Mouse (Mus musculus): ENCODE measurements at regions not wholly inside any gene's neighbourhood (a gene's known extent, or its start where the extent isn't known, plus 50 kb on each side); places are given as distances from the start of the nearest gene placed in this dataset.

DNA sequence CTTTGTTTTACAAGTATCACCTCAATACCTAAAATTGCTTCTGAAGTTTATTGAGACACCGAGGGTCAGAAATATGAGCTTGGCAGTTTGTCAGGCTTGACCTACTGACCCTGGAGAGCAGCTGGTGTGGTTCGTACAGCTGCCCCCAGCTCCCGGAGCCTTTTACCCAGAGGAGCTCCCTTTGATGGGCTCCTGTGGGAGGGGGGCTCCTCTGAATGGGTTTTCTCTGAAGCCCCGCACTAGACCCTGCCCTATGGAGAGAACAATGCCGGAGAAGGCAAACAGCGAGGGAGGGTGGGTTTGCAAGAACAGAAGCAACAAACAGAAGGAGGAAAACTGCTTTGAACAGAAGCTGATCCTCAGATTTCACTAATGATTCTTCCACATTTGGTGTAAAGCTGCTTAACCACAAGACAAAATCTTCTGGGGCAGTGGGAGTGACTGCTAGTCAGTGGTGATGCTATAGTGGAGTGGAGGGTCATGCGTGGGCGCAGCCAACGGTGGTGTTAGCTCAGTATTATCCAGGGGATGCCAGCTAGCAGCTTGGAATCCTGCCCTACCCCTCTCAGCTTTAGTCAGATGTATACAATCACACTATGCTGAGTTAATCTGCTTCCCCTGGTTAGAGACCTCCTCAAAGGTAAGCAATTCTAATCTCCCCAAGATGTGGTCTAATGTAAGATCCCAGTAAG is 95.3 kb upstream of the Cxcr4 start:
- ATAC-seq (replicated peaks; ENCODE audit: poor library complexity, severe bottlenecking): no peak

- ATAC-seq (replicated peaks; ENCODE audit: poor library complexity, severe bottlenecking): no peak
Observed at GRCm38 (mm10) chr1:128685467-128686137, 93.5 kb upstream of the Cxcr4 start.

DNA sequence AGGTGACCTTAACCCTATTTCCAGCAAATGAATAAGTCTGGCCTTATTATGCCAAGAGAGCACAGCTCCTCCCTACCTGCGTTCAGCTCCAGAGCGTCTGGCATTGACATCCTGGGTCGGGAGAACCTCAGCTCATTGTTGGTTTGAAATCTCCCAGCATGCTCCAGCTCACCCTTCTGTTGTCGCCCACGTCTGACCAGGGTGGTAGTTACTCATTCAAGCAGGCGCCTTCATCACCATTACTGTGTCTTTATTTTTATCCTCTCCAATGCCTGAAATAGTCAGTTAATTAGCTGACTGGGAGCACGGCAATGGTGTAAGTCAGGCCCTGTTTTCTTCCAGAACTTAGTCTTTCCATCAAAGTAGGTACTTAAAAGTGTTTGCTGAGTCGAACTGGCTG is 90.8 kb upstream of the Cxcr4 start:
- ATAC-seq (replicated peaks; ENCODE audit: poor library complexity, severe bottlenecking): no peak

DNA sequence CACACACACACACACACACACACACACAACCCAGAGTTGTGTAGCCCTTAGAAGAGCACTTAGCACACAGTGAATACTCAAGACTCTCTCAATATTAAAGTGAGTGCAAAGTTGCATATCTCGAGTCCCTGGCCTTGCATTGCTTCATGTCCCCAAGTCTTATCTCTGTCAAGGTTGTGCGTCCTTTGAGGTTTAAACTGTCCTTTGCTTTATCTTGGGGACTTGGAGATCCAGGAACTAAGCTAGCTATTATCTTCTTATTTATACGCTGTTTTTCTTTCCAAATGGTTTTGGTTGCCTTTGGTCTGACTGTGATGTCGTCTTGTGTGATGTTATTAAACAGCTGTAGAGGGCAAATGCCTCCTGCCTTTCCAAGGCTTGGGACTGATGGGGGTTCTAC is 89.2 kb upstream of the Cxcr4 start:
- ATAC-seq (replicated peaks; ENCODE audit: poor library complexity, severe bottlenecking): 0 out of 2 replicates have a peak, but pooled peaks have one; percentile 19

GRCm38 (mm10) chr1:128680538-128680937 is 88.4 kb upstream of the Cxcr4 start:
- no peak for ATAC-seq (replicated peaks; ENCODE audit: poor library complexity, severe bottlenecking)

DNA sequence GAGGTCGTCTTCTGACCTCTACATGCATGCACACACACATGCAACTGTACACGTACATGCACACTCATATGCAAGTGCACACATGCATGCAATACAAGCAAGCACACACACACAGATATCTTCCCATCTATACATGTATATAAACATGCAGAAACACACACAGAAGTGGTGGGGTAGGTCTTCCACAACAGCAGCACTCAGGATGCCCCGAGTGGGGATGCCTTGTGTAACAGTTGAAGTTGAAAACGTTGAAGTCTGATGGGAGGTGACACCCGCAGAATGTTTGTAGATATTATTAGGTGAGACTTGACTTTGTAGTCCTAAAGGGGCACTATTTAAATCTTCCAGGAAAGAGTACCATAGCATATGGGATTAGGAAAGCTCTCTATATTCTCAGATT is 87.9 kb upstream of the Cxcr4 start:
- ATAC-seq (replicated peaks; ENCODE audit: poor library complexity, severe bottlenecking): no peak

DNA sequence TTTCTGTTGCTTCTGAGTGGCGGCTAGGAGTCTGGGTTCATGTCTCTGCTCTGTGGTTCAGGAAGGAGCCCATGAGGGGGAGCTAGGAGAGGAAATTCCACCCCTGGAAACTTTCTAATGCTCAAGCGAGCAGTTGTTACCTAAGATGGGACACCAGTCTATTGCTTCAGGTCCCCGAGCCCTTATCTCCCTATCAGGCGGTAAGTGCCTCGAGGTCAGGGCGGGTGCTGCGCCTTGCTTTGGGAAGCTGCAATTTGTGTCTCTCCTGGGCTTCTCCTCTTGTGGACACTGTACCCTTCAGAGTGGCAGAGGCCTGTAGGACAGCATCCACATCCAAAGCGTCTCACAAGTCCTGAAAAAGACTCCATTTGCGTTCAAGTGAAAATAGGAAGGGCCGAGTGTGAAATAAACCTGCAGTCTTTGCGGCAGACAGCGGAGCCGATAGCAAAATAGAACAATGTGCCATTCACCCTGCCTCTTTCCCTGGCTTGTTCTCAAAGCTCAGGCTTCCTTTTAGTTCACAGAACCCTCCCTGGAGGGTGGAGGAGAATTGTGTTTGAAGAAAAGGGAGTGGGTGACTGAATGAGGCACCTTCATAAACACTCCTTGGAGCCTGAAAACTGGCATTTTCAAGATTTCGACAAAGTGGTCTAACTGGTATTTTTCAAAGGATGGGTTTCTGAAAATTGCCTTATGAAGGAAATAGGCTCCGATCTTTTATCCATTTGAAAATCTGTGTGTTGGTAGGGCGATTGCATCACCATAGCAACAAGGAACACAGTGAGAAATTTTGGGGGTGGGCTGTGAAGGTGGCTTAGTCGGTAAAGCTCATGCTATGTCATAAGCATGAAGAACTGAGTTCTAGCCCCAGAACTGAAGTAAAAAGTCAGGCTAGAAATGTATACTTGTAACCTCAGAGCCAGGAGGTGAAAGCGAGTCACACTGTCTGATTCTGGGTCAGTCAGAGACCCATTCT is 87.2 kb upstream of the Cxcr4 start:
- peak; percentile 23; the same call in 1 of the 2 replicates for ATAC-seq (replicated peaks; ENCODE audit: poor library complexity, severe bottlenecking)

DNA sequence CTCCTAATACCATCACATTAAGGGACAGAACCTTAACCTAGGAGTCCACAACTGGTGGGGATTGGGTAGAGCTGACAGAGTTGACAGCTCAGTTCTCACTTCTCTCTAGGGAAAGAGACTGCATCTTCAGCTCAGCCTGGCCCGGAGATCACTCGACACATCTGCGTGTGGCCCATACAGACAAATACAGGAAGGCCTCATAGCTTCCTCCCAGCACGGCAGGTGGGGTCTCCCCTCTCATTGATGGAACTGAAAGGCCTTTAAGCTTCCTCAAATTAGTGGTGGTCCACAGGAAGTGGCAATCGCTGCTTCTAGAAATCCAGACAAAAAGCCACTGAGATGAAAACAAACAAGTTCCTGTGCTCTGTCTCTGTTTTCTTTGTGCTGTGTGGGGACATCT is 83.4 kb upstream of the Cxcr4 start:
- ATAC-seq (replicated peaks; ENCODE audit: poor library complexity, severe bottlenecking): peak; percentile 94

DNA sequence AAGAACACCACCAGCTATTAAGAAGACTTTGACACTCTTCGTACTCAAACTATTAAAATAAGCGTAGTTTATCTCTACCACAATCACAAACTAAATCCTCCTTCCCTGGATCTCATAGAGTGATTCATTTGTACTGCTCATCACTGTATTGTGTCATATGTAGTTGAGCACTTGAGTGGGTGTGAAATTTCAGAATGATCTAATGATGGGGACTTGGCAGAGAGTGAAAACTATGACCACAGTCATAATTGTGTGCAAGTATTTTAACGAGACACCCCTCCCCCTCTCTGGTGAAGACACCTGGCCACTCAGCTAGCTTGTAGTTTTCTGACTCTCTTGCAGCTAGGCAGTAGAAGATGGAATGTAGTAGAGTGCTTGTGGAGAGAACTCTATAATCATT is 80.2 kb upstream of the Cxcr4 start:
- ATAC-seq (replicated peaks; ENCODE audit: poor library complexity, severe bottlenecking): no peak

DNA sequence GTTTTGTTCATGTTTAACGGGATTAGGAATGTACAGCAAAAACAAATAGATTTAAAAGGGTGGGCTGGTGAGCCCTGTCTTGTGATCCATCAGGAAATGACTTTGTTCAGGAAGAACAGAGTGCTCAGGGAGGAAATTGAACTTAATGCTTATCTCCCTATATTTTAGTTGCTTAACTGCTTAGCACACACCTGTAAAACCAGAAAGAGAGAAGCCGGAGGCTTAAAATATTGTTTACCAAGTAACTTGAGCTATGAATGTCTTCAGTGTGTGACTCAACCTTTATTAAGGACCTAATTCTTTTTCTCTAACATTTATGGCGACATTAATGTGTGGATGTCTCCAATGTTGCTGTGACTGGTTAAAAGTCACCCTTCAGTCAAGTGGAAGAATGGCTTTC is 79.4 kb upstream of the Cxcr4 start:
- no peak for ATAC-seq (replicated peaks; ENCODE audit: poor library complexity, severe bottlenecking)

GRCm38 (mm10) chr1:128671016-128671415 is 78.9 kb upstream of the Cxcr4 start:
- ATAC-seq (replicated peaks; ENCODE audit: poor library complexity, severe bottlenecking): no peak

GRCm38 (mm10) chr1:128669241-128669666 is 77.2 kb upstream of the Cxcr4 start:
- ATAC-seq (replicated peaks; ENCODE audit: poor library complexity, severe bottlenecking): no peak

DNA sequence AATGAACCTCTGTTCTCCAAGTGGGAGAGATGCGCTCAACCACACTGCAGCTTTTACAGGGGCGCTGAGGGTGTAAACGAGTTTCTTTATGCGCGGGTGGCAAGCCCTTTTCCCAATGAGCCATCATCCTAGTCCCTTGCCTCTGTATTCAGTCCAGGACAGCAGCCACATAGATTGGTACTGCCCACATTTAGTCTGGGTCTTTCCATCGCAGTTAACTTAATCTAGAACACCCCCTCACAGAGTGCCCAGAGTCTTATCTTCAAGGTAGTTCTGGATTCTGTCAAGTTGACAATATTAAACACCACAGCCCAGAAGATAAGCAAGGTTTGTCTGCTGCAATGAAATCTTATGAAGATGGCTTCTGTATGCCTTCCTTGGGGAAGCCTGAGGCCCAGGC is 76.6 kb upstream of the Cxcr4 start:
- no peak for ATAC-seq (replicated peaks; ENCODE audit: poor library complexity, severe bottlenecking)

DNA sequence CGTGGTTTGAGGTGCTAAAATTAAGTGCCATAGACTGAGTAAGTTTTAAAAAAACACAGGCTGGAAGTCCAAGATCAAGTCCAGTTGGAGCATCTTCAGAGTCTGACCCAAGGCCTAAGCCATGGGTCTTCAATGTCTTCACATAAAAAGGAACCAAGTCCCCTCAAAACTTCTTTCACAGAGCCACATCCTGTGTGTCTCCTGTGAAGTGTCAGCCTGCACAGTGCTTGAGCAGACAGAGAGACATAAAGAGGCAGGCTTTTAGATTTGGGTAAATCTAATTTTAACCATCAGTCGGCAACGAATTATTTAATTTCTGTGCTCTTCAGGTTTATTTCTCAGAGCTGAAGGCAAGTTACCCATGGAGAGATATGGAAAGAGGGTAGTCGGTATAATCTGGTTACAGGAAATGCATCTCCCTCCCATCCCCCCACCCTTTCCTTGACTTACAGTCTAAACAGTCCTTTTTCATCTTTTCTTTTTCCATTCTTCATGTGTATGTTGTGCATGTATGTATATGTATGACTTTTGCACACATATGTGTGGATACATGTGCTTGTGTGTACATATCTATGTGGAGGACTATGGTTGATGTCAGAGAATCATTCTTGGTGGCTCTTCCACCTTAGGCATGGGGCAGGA is 75.1 kb upstream of the Cxcr4 start:
- no peak for ATAC-seq (replicated peaks; ENCODE audit: poor library complexity, severe bottlenecking)

- ATAC-seq (replicated peaks; ENCODE audit: poor library complexity, severe bottlenecking): no peak
Observed at GRCm38 (mm10) chr1:128663207-128663606, 71.1 kb upstream of the Cxcr4 start.

- ATAC-seq (replicated peaks; ENCODE audit: poor library complexity, severe bottlenecking): no peak
Observed at GRCm38 (mm10) chr1:128659857-128660256, 67.8 kb upstream of the Cxcr4 start.

GRCm38 (mm10) chr1:128658802-128659201 is 66.7 kb upstream of the Cxcr4 start:
- no peak for ATAC-seq (replicated peaks; ENCODE audit: poor library complexity, severe bottlenecking)

DNA sequence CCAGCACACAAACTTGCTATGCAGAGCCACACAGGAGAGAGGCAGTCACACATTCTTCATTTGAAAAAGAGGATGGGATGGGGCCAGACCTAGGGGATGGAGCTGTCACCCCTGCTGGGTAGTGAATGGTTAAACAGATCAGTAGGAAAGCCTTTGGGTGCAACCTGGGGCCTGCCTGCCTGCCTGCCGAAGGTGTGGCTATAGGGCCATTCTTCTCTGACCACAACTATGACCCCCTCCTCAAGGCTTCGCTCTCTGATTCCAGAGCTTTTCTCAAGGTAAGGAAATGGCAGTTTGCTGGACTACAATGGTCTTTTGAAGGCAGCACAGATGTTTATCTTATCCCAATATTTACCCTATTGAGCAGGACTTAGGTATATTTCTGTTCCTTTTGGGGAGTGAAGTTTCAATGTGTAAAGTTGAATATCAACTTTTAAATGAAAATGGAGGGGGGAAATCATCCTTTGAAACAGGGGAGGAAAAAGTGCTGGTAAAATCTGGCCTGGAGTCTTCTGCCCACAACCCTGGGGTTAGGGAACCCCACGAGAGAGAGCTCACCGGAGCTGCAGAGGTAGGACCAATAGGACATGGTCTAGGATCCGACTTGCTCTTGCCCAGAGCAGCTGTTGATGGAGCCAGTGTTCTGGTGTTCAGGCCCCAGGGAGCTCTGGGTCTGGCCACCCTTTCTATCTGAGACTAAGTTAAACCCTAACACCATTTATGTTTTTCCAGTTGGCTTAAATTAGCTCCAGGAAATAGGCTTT is 62.2 kb upstream of the Cxcr4 start:
- ATAC-seq (replicated peaks; ENCODE audit: poor library complexity, severe bottlenecking): no peak

- no peak for ATAC-seq (replicated peaks; ENCODE audit: poor library complexity, severe bottlenecking)
Observed at GRCm38 (mm10) chr1:128650596-128650995, 58.5 kb upstream of the Cxcr4 start.
